Mouse (Mus musculus): ENCODE measurements around the gene Sdccag8. TPM values are rescaled to one million over a fixed set of nuclear protein-coding genes. Genes with fewer than 3 reads are reported as not detected.
A peak's percentile ranks its signal among the peaks of the same experiment; 100 is the strongest.

Gene Sdccag8
- polyA plus RNA-seq, 1 experiment from 2014 or later: 6.4 TPM

DNA sequence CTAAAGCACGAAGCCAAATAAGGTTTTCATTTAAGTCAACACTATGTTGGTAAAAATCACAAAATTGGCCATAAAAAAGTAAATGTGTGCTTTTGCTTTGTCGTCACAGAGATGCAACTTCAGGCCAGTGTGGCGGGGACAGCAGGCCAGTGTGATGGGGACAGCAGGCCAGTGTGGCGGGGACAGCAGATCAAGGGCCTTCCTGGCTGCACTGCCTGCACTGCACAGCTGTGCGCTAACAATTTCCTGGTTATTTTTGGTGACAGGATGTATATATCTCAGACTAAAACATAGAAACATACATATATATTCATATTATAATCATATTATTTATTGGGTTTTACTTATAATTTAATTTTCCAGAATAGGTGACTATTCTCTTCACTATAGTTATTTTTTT, 71.5 kb downstream of the Sdccag8 start:
- Histone ChIP-seq H3K4me3 (ENCODE audit: low read depth, low read length) (no peak overlapping the region), H3K4me2 (replicated peaks; ENCODE audit: low read depth) (no peak overlapping the region), H3K36me3 (ENCODE audit: control insufficient read depth, insufficient read depth, low read length) (no peaks in the 10 kb centered on the region), H3K9ac (ENCODE audit: low read length) (no peak overlapping the region), H3K9me3 (ENCODE audit: control insufficient read depth, low read length) (no peaks in the 10 kb centered on the region), H3K27me3 (ENCODE audit: control insufficient read depth, insufficient read depth, low read length) (no peaks in the 10 kb centered on the region), H3K27ac (replicated peaks) (no peak overlapping the region), H3K4me1 (replicated peaks; ENCODE audit: control insufficient read depth, insufficient read depth) (no peaks in the 10 kb centered on the region)
- no peak for ATAC-seq (ENCODE audit: low FRiP score, low TSS enrichment)
- TF ChIP-seq CTCF (IDR thresholded peaks at IDR 0.05; ENCODE audit: low read depth) (no peak), EP300 (optimal IDR thresholded peaks at IDR 0.05) (no peak)
- 81% methylated on average over 5 of the region's 5 CpGs for WGBS
- no peak for DNase-seq (ENCODE audit: low spot score)

DNA sequence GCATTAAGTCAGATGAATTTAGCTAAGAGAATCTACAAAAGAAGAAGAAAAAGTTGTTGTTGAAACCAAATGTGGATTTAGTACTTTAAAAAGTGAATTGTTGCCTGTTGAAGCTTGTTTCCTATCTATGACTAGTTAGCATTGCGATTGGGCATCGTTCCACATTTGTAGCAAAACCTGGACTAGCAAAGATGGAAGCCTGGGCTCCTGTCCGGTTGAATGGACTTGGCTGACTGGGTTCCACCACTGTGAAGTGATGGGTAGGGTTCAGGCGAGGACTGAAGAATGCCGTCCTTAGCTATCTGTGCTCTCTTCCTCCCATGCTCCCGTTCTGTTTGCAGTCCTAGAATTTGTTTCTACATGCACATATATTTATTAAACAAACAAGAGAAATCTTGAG, 89.3 kb downstream of the Sdccag8 start:
- Histone ChIP-seq H3K4me1 (replicated peaks; ENCODE audit: control insufficient read depth, insufficient read depth) (no peaks in the 10 kb centered on the region), H3K4me2 (replicated peaks; ENCODE audit: low read depth) (no peak overlapping the region), H3K9me3 (ENCODE audit: control insufficient read depth, low read length) (no peaks in the 10 kb centered on the region), H3K9ac (ENCODE audit: low read length) (no peak overlapping the region), H3K27me3 (ENCODE audit: control insufficient read depth, insufficient read depth, low read length) (no peaks in the 10 kb centered on the region), H3K27ac (replicated peaks) (no peak overlapping the region), H3K4me3 (ENCODE audit: low read depth, low read length) (no peak overlapping the region), H3K36me3 (ENCODE audit: control insufficient read depth, insufficient read depth, low read length) (no peaks in the 10 kb centered on the region)
- TF ChIP-seq EP300 (optimal IDR thresholded peaks at IDR 0.05) (no peak), CTCF (IDR thresholded peaks at IDR 0.05; ENCODE audit: low read depth) (no peak)
- 78% methylated on average over 6 of the region's 6 CpGs for WGBS
- no peak for DNase-seq (ENCODE audit: low spot score)
- no peak for ATAC-seq (ENCODE audit: low FRiP score, low TSS enrichment)

DNA sequence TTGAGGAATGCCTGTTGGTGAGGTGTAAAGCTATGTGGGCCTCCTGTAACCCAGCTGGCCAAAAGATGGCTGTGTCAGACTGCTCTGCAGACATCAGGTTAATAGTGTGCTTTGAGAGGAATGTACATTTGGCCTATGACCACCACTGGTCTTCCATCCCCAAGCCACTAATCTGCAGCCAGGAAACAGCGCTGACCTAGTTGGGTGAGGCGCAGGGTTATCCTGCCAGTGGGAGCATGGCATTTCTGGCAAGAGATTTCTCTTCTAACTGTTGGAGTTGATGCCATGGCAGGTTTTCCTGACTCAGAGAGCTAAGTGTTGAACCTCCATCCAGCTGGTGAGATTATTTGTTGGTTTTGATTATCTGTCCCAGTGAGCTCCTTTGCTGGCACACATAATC, 101.5 kb downstream of the Sdccag8 start:
- H3K4me2 ChIP-seq (replicated peaks; ENCODE audit: low read depth): no peak overlapping the region
- 96% methylated on average over 2 of the region's 2 CpGs for WGBS

DNA sequence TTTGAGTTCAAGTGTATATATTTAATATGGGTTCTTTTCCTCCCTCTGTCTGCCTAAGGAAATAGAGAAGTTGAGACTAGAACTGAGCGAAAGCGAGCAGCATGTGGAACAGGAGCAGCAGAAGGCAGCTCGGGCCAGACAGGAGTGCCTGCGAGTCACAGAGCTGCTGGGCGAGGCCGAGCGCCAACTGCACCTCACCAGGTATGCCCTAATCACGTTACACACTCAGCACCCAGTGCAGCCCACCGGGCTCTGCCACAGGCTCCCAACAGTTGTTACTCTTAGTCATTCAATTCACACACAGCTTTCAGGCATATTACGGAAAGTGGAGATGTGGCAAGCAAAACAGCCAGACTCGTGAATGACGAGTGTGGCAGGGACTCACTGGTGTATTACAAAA, 105.0 kb downstream of the Sdccag8 start:
- no peak for TF ChIP-seq CTCF (IDR thresholded peaks at IDR 0.05; ENCODE audit: low read depth)
- no peak for TF ChIP-seq EP300 (optimal IDR thresholded peaks at IDR 0.05)
- H3K27me3 ChIP-seq (ENCODE audit: control insufficient read depth, insufficient read depth, low read length): no peaks in the 10 kb centered on the region
- H3K4me1 ChIP-seq (replicated peaks; ENCODE audit: control insufficient read depth, insufficient read depth): no peaks in the 10 kb centered on the region
- WGBS: 92% methylated on average over 12 of the region's 12 CpGs
- no peak overlapping the region for H3K27ac ChIP-seq (replicated peaks)
- ATAC-seq (ENCODE audit: low FRiP score, low TSS enrichment) (no peak), DNase-seq (ENCODE audit: low spot score) (no peak)
- H3K4me3 ChIP-seq (ENCODE audit: low read depth, low read length): no peak overlapping the region
- H3K9ac ChIP-seq (ENCODE audit: low read length): no peak overlapping the region
- H3K36me3 ChIP-seq (ENCODE audit: control insufficient read depth, insufficient read depth, low read length): no peaks in the 10 kb centered on the region
- H3K9me3 ChIP-seq (ENCODE audit: control insufficient read depth, low read length): no peaks in the 10 kb centered on the region
- no peak overlapping the region for H3K4me2 ChIP-seq (replicated peaks; ENCODE audit: low read depth)

More for the DNA sequence above, 101.5 kb downstream of the Sdccag8 start:
- H3K9ac ChIP-seq (ENCODE audit: low read length): no peak overlapping the region
- H3K4me3 ChIP-seq (ENCODE audit: low read depth, low read length): no peak overlapping the region
- no peak for TF ChIP-seq CTCF (IDR thresholded peaks at IDR 0.05; ENCODE audit: low read depth)
- no peak for TF ChIP-seq EP300 (optimal IDR thresholded peaks at IDR 0.05)
- ATAC-seq (ENCODE audit: low FRiP score, low TSS enrichment): no peak
- no peaks in the 10 kb centered on the region for H3K27me3 ChIP-seq (ENCODE audit: control insufficient read depth, insufficient read depth, low read length)
- no peak overlapping the region for H3K27ac ChIP-seq (replicated peaks)
- H3K9me3 ChIP-seq (ENCODE audit: control insufficient read depth, low read length): no peaks in the 10 kb centered on the region
- H3K4me1 ChIP-seq (replicated peaks; ENCODE audit: control insufficient read depth, insufficient read depth): no peaks in the 10 kb centered on the region
- DNase-seq (ENCODE audit: low spot score): no peak
- no peaks in the 10 kb centered on the region for H3K36me3 ChIP-seq (ENCODE audit: control insufficient read depth, insufficient read depth, low read length)

DNA sequence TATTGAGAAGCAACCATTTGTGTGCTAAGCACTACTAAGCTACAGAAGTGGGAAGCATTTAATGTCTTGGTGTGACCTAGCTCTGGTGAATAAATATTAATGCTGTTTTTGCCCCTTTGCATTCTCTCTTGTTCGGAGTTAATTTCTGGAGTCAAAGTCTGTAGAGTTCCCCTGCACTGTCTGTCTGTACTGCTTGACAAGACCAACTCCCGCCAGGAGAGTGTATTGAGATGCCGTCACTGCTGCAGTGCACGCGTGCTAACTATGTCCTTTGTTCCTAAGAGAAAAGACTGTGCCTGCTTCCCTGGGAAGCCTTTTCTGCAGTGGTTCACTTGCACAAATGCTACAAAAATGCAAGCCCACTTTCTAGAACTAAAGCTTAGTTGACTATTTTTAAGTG, 108.4 kb downstream of the Sdccag8 start:
- 83% methylated on average over 5 of the region's 5 CpGs for WGBS
- H3K27ac ChIP-seq (replicated peaks): no peak overlapping the region

DNA sequence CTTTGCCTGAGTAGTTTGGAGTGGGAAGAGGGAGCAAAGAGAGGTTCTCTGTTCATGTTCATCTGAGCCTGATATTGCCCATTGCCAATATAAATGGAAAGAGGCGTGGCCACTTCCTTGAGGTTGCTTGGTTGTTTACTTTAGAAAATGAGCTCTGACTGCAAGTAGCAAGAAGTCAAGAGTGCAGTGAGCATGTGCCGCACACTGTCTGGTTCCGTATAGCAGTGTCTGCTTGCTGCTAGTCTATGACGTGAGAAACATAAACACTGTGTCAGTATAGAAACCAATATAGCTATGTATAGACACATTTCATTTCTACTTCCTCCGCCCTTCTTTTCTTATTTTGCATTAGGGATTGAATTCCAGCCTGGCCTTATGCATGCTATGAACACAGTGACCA, 111.5 kb downstream of the Sdccag8 start:
- ATAC-seq (ENCODE audit: low FRiP score, low TSS enrichment) (peak; percentile 59), DNase-seq (ENCODE audit: low spot score) (no peak)
- WGBS: 48% methylated on average over 5 of the region's 5 CpGs

More for the DNA sequence above, 108.4 kb downstream of the Sdccag8 start:
- no peaks in the 10 kb centered on the region for H3K4me1 ChIP-seq (replicated peaks; ENCODE audit: control insufficient read depth, insufficient read depth)
- H3K36me3 ChIP-seq (ENCODE audit: control insufficient read depth, insufficient read depth, low read length): no peaks in the 10 kb centered on the region
- no peaks in the 10 kb centered on the region for H3K27me3 ChIP-seq (ENCODE audit: control insufficient read depth, insufficient read depth, low read length)
- H3K4me2 ChIP-seq (replicated peaks; ENCODE audit: low read depth): no peak overlapping the region
- ATAC-seq (ENCODE audit: low FRiP score, low TSS enrichment) (no peak), DNase-seq (ENCODE audit: low spot score) (no peak)
- no peaks in the 10 kb centered on the region for H3K9me3 ChIP-seq (ENCODE audit: control insufficient read depth, low read length)
- TF ChIP-seq EP300 (optimal IDR thresholded peaks at IDR 0.05): no peak
- TF ChIP-seq CTCF (IDR thresholded peaks at IDR 0.05; ENCODE audit: low read depth): no peak
- no peak overlapping the region for H3K9ac ChIP-seq (ENCODE audit: low read length)
- H3K4me3 ChIP-seq (ENCODE audit: low read depth, low read length): no peak overlapping the region

More for the DNA sequence above, 111.5 kb downstream of the Sdccag8 start:
- TF ChIP-seq CTCF (IDR thresholded peaks at IDR 0.05; ENCODE audit: low read depth): no peak
- TF ChIP-seq EP300 (optimal IDR thresholded peaks at IDR 0.05): no peak
- H3K4me1 ChIP-seq (replicated peaks; ENCODE audit: control insufficient read depth, insufficient read depth): no peaks in the 10 kb centered on the region
- H3K27ac ChIP-seq (replicated peaks): no peak overlapping the region
- H3K9me3 ChIP-seq (ENCODE audit: control insufficient read depth, low read length): no peaks in the 10 kb centered on the region
- no peaks in the 10 kb centered on the region for H3K27me3 ChIP-seq (ENCODE audit: control insufficient read depth, insufficient read depth, low read length)
- H3K36me3 ChIP-seq (ENCODE audit: control insufficient read depth, insufficient read depth, low read length): no peaks in the 10 kb centered on the region
- H3K4me3 ChIP-seq (ENCODE audit: low read depth, low read length): no peak overlapping the region
- no peak overlapping the region for H3K4me2 ChIP-seq (replicated peaks; ENCODE audit: low read depth)
- H3K9ac ChIP-seq (ENCODE audit: low read length): no peak overlapping the region

Measured in stomach, postnatal 0 days (tissue).